Mouse (Mus musculus): ENCODE results near the gene Il4.

GRCm38 (mm10) chr11:53567224-53568014, 51.0 kb downstream of the Il4 start, which contains the start of gene Kif3a:
- no peak for TF ChIP-seq CTCF (IDR thresholded peaks at IDR 0.05; ENCODE audit: borderline replicate concordance, insufficient read depth, low read depth, low read length)
- TF ChIP-seq POLR2A (IDR thresholded peaks at IDR 0.05; ENCODE audit: borderline replicate concordance, insufficient read depth, low read length): peak; percentile 83
